Mouse (Mus musculus) neural tube, embryonic 12.5 days (tissue): ENCODE data around the gene Mex3a. TPM values are rescaled to one million over a fixed set of nuclear protein-coding genes. Genes with fewer than 3 reads are reported as not detected.

Source experiments
- ATAC-seq: fragments of 200-750 bp; cut with Nextera tagmentation; 2 replicates; pipeline ENCODE4 v1.8.0; 2017; ENCODE audit warnings: low read depth, mild to moderate bottlenecking, moderate TSS enrichment, moderate library complexity; ENCODE audit not compliant: low FRiP score
- H3K27ac ChIP-seq: fragments of 300-500 bp; sonication (generic); 2 replicates; pipeline ENCODE4 v1.5.1; 2016
- H3K27me3 ChIP-seq: fragments of 300-500 bp; sonication (generic); replicated peaks from 2 replicates; pipeline ENCODE4 v1.6.1; 2016; ENCODE audit warnings: mild to moderate bottlenecking
- H3K36me3 ChIP-seq: fragments of 300-500 bp; sonication (generic); 2 replicates; pipeline ENCODE4 v1.6.1; 2016; ENCODE audit warnings: mild to moderate bottlenecking
- H3K4me1 ChIP-seq: fragments of 300-500 bp; sonication (generic); 2 replicates; pipeline ENCODE4 v1.6.1; 2016
- H3K4me2 ChIP-seq: fragments of 300-500 bp; sonication (generic); replicated peaks from 2 replicates; pipeline ENCODE4 v1.6.1; 2016; ENCODE audit warnings: mild to moderate bottlenecking
- H3K4me3 ChIP-seq: fragments of 300-500 bp; sonication (generic); 2 replicates; pipeline ENCODE4 v1.5.1; 2016
- H3K9ac ChIP-seq: fragments of 300-500 bp; sonication (generic); 2 replicates; pipeline ENCODE4 v1.6.1; 2016; ENCODE audit warnings: mild to moderate bottlenecking
- H3K9me3 ChIP-seq: fragments of 300-500 bp; sonication (generic); 2 replicates; pipeline ENCODE4 v1.6.1; 2016; ENCODE audit warnings: mild to moderate bottlenecking
- WGBS: fragments of 180-500 bp; shearing (Covaris S2); methylation state at CpG from one replicate; pipeline ENCODE4 v1.1.7; 2016; 5-methylcytosine and 5-hydroxymethylcytosine counted together
- polyA plus RNA-seq: library from polyadenylated mRNA; unstranded; fragments of >200 nt; fragmentation: Nextera tagmentation; extraction: Ambion mirVana; gene quantifications from 2 replicates; pipeline ENCODE4 v1.2.1, GENCODE M21; 2016

Mex3a gene
- polyA plus RNA-seq, 1 experiment from 2014 or later: 43.3 TPM

GRCm38 (mm10) chr3:88510421-88511289, 21.5 kb upstream of the Mex3a start:
- 53% methylated on average over 13 of the region's 13 CpGs for WGBS
- no peaks in the 10 kb centered on the region for H3K36me3 ChIP-seq
- H3K27me3 ChIP-seq: 0 out of 2 replicates have a peak, but pooled peaks cover 2% of the 10 kb centered on the region
- peak overlapping the region; percentile 42 for H3K27ac ChIP-seq
- peak; percentile 10; the same call in 1 of the 2 replicates for ATAC-seq
- H3K9ac ChIP-seq: peak overlapping the region; percentile 41; the same call in 1 of the 2 replicates
- H3K4me3 ChIP-seq: no peak overlapping the region
- H3K4me1 ChIP-seq: peaks cover 29% of the 10 kb centered on the region
- peak overlapping the region; percentile 57 for H3K4me2 ChIP-seq
- no peaks in the 10 kb centered on the region for H3K9me3 ChIP-seq

GRCm38 (mm10) chr3:88511559-88511958, 20.6 kb upstream of the Mex3a start:
- no peak for ATAC-seq
- no peak overlapping the region for H3K4me2 ChIP-seq
- 0 out of 2 replicates have a peak, but pooled peaks cover 2% of the 10 kb centered on the region for H3K27me3 ChIP-seq
- no peaks in the 10 kb centered on the region for H3K36me3 ChIP-seq
- H3K9me3 ChIP-seq: no peaks in the 10 kb centered on the region
- no peak overlapping the region for H3K9ac ChIP-seq
- 58% methylated on average over 4 of the region's 4 CpGs for WGBS
- H3K27ac ChIP-seq: no peak overlapping the region
- no peak overlapping the region for H3K4me3 ChIP-seq
- H3K4me1 ChIP-seq: peaks cover 29% of the 10 kb centered on the region

- Histone ChIP-seq H3K27ac (no peak overlapping the region), H3K27me3 (0 out of 2 replicates have a peak, but pooled peaks cover 2% of the 10 kb centered on the region), H3K4me2 (peak overlapping the region; percentile 31), H3K36me3 (no peaks in the 10 kb centered on the region), H3K9ac (0 out of 2 replicates have a peak overlapping the region, but pooled peaks have one; percentile 29), H3K9me3 (no peaks in the 10 kb centered on the region), H3K4me3 (no peak overlapping the region), H3K4me1 (peaks cover 29% of the 10 kb centered on the region)
- ATAC-seq: no peak
- WGBS: 37% methylated on average over 6 of the region's 6 CpGs
Measured at GRCm38 (mm10) chr3:88512141-88512895, 19.9 kb upstream of the Mex3a start.

GRCm38 (mm10) chr3:88512896-88513545, 19.2 kb upstream of the Mex3a start:
- H3K9ac ChIP-seq: 0 out of 2 replicates have a peak overlapping the region, but pooled peaks have one; percentile 29
- H3K4me3 ChIP-seq: no peak overlapping the region
- H3K4me1 ChIP-seq: peaks cover 29% of the 10 kb centered on the region
- H3K4me2 ChIP-seq: peak overlapping the region; percentile 31
- no peak for ATAC-seq
- H3K9me3 ChIP-seq: no peaks in the 10 kb centered on the region
- WGBS: 49% methylated on average over 12 of the region's 15 CpGs
- no peaks in the 10 kb centered on the region for H3K36me3 ChIP-seq
- H3K27me3 ChIP-seq: 0 out of 2 replicates have a peak, but pooled peaks cover 2% of the 10 kb centered on the region
- H3K27ac ChIP-seq: no peak overlapping the region

- no peak for ATAC-seq
- 83% methylated on average over 7 of the region's 7 CpGs for WGBS
Measured at GRCm38 (mm10) chr3:88513546-88514115, 18.6 kb upstream of the Mex3a start.

GRCm38 (mm10) chr3:88514231-88515094, 17.7 kb upstream of the Mex3a start:
- Histone ChIP-seq H3K27ac (no peak overlapping the region), H3K4me3 (no peak overlapping the region), H3K36me3 (no peaks in the 10 kb centered on the region), H3K4me1 (peaks cover 26% of the 10 kb centered on the region), H3K9ac (no peak overlapping the region), H3K4me2 (no peak overlapping the region), H3K27me3 (0 out of 2 replicates have a peak, but pooled peaks cover 2% of the 10 kb centered on the region), H3K9me3 (no peaks in the 10 kb centered on the region)
- no peak for ATAC-seq
- WGBS: 81% methylated on average over 10 of the region's 10 CpGs

More at GRCm38 (mm10) chr3:88513546-88514115, 18.6 kb upstream of the Mex3a start:
- H3K9ac ChIP-seq: no peak overlapping the region
- no peaks in the 10 kb centered on the region for H3K36me3 ChIP-seq
- H3K4me3 ChIP-seq: no peak overlapping the region
- no peak overlapping the region for H3K4me2 ChIP-seq
- 0 out of 2 replicates have a peak, but pooled peaks cover 2% of the 10 kb centered on the region for H3K27me3 ChIP-seq
- no peak overlapping the region for H3K27ac ChIP-seq
- peaks cover 29% of the 10 kb centered on the region for H3K4me1 ChIP-seq
- H3K9me3 ChIP-seq: no peaks in the 10 kb centered on the region

- Histone ChIP-seq H3K4me3 (no peak overlapping the region), H3K36me3 (no peaks in the 10 kb centered on the region), H3K27ac (no peak overlapping the region), H3K9me3 (no peaks in the 10 kb centered on the region), H3K27me3 (0 out of 2 replicates have a peak, but pooled peaks cover 2% of the 10 kb centered on the region), H3K4me2 (no peak overlapping the region), H3K4me1 (peaks cover 20% of the 10 kb centered on the region), H3K9ac (no peak overlapping the region)
- 98% methylated on average over 2 of the region's 2 CpGs for WGBS
- no peak for ATAC-seq
Measured at GRCm38 (mm10) chr3:88515095-88515386, 17.2 kb upstream of the Mex3a start.

GRCm38 (mm10) chr3:88516407-88516806, 15.8 kb upstream of the Mex3a start:
- ATAC-seq: no peak

GRCm38 (mm10) chr3:88518411-88518810, 13.8 kb upstream of the Mex3a start:
- no peaks in the 10 kb centered on the region for H3K9me3 ChIP-seq
- H3K4me1 ChIP-seq: 0 out of 2 replicates have a peak, but pooled peaks cover under 1% of the 10 kb centered on the region
- ATAC-seq: no peak
- 0 out of 2 replicates have a peak, but pooled peaks cover 1% of the 10 kb centered on the region for H3K27me3 ChIP-seq
- 69% methylated on average over 4 of the region's 4 CpGs for WGBS
- H3K9ac ChIP-seq: no peak overlapping the region
- H3K36me3 ChIP-seq: peaks cover 9% of the 10 kb centered on the region
- H3K27ac ChIP-seq: no peak overlapping the region
- no peak overlapping the region for H3K4me3 ChIP-seq
- H3K4me2 ChIP-seq: no peak overlapping the region

More at GRCm38 (mm10) chr3:88516407-88516806, 15.8 kb upstream of the Mex3a start:
- Histone ChIP-seq H3K36me3 (no peaks in the 10 kb centered on the region), H3K27me3 (0 out of 2 replicates have a peak, but pooled peaks cover 2% of the 10 kb centered on the region), H3K9me3 (no peaks in the 10 kb centered on the region), H3K4me2 (no peak overlapping the region), H3K4me3 (no peak overlapping the region), H3K9ac (no peak overlapping the region), H3K27ac (no peak overlapping the region), H3K4me1 (peaks cover 12% of the 10 kb centered on the region)
- WGBS: 78% methylated on average over 2 of the region's 2 CpGs

GRCm38 (mm10) chr3:88520078-88520477, 12.1 kb upstream of the Mex3a start:
- no peak overlapping the region for H3K4me2 ChIP-seq
- 84% methylated on average over 2 of the region's 2 CpGs for WGBS
- no peak overlapping the region for H3K4me3 ChIP-seq
- no peak for ATAC-seq
- H3K9ac ChIP-seq: no peak overlapping the region
- no peaks in the 10 kb centered on the region for H3K4me1 ChIP-seq
- H3K27ac ChIP-seq: no peak overlapping the region
- peaks cover 25% of the 10 kb centered on the region for H3K36me3 ChIP-seq
- H3K27me3 ChIP-seq: no peaks in the 10 kb centered on the region
- no peaks in the 10 kb centered on the region for H3K9me3 ChIP-seq

GRCm38 (mm10) chr3:88521156-88521555, 11.0 kb upstream of the Mex3a start:
- Histone ChIP-seq H3K9me3 (no peaks in the 10 kb centered on the region), H3K4me1 (peaks cover 7% of the 10 kb centered on the region), H3K9ac (no peak overlapping the region), H3K4me2 (no peak overlapping the region), H3K36me3 (peaks cover 27% of the 10 kb centered on the region), H3K27me3 (no peaks in the 10 kb centered on the region), H3K27ac (0 out of 2 replicates have a peak overlapping the region, but pooled peaks have one; percentile 7), H3K4me3 (no peak overlapping the region)
- no peak for ATAC-seq
- 95% methylated on average over 6 of the region's 6 CpGs for WGBS
